Mouse (Mus musculus) ES-Bruce4 (cell line): Measurements from ENCODE around the gene Tnfrsf8. TPM values are rescaled to one million over a fixed set of nuclear protein-coding genes. Genes with fewer than 3 reads are reported as not detected.

Source experiments
- H3K27ac ChIP-seq: 2 replicates; pipeline ENCODE4 v1.5.1; 2012; ENCODE audit warnings: low read length, inconsistent platforms; ENCODE audit not compliant: insufficient read depth
- H3K27me3 ChIP-seq: 2 replicates; pipeline ENCODE4 v1.6.1; 2012; ENCODE audit warnings: mild to moderate bottlenecking, low read length, inconsistent platforms; ENCODE audit not compliant: control insufficient read depth, poor library complexity, insufficient read depth, severe bottlenecking
- H3K36me3 ChIP-seq: 2 replicates; pipeline ENCODE4 v1.6.1; 2012; ENCODE audit warnings: inconsistent platforms, mild to moderate bottlenecking, low read length, moderate library complexity; ENCODE audit not compliant: control insufficient read depth, poor library complexity, insufficient read depth, severe bottlenecking
- H3K4me1 ChIP-seq: one replicate; pipeline ENCODE4 v1.8.1; 2011; ENCODE audit warnings: low read length; ENCODE audit not compliant: control insufficient read depth, insufficient read depth
- H3K4me3 ChIP-seq: 2 replicates; pipeline ENCODE4 v1.5.1; 2011; ENCODE audit warnings: low read depth, mild to moderate bottlenecking, low read length
- H3K9ac ChIP-seq: 2 replicates; pipeline ENCODE4 v1.6.1; 2012; ENCODE audit warnings: low read depth, mild to moderate bottlenecking, inconsistent platforms; ENCODE audit not compliant: poor library complexity, severe bottlenecking
- H3K9me3 ChIP-seq: replicated peaks from 2 replicates; pipeline ENCODE4 v1.6.1; 2012; ENCODE audit warnings: mild to moderate bottlenecking, low read length, inconsistent platforms; ENCODE audit not compliant: control insufficient read depth, poor library complexity, insufficient read depth, severe bottlenecking
- CTCF ChIP-seq: IDR thresholded peaks from one replicate; pipeline ENCODE4 v1.8.1; 2011; ENCODE audit warnings: low read depth, low read length
- EP300 ChIP-seq: IDR thresholded peaks from 2 replicates; pipeline ENCODE4 v1.6.1; 2011; ENCODE audit warnings: low read depth, low read length; ENCODE audit not compliant: insufficient read depth
- POLR2A ChIP-seq: IDR thresholded peaks from one replicate; pipeline ENCODE4 v1.8.1; 2011; ENCODE audit warnings: low read length; ENCODE audit not compliant: insufficient read depth
- polyA plus RNA-seq: library from polyadenylated mRNA; stranded (reverse); fragments of >200 nt; gene quantifications from 2 replicates; pipeline ENCODE4 v1.2.4, GENCODE M21; 2011; ENCODE audit warnings: low read depth; ENCODE audit not compliant: missing spikeins, insufficient read depth, insufficient read length

The Tnfrsf8 gene
- polyA plus RNA-seq, 1 experiment: 0.46 TPM

DNA sequence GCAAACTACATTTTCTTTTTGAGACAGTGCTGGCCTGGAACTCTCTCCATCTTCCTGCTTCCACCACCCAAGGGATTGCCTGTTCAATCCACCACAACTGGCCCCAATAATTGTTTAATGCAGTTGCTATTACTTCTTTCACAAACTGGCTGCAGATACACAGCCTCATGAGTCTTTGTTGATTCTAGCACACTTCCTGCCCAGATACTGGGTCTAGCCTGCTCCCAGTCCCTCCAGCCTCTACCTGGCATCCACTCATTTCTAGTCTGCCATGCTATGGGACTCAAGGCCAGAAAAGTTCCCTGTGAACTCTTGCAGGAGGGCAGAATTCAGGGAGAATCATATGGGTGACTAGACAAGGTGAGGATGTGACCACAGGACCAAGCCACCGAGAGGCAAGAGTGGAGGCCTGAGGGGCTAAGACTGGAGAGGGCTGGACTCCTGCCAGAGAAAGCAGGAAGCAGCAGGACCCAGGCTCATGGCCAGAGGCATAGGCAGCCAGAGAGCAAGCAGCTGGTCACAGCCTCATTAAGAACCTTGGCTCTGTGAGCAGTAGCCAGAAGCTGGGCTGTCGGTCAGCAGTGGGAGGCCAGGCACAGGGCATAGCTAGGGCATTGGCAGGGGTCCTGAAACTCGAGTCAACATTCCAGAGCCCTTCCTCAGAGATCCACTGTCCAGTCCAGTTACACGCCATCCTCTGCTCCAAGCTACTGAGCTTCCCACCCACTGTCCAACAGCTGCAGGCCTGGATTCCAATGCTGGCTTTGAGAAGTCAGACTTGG is 75.7 kb downstream of the Tnfrsf8 start:
- no peaks in the 10 kb centered on the region for H3K36me3 ChIP-seq
- TF ChIP-seq EP300 (no peak), CTCF (no peak), POLR2A (no peak)
- H3K9ac ChIP-seq: no peak overlapping the region
- H3K9me3 ChIP-seq: no peaks in the 10 kb centered on the region
- no peak overlapping the region for H3K4me3 ChIP-seq
- no peak overlapping the region for H3K27ac ChIP-seq
- H3K4me1 ChIP-seq: no peaks in the 10 kb centered on the region
- H3K27me3 ChIP-seq: no peaks in the 10 kb centered on the region

- H3K4me3 ChIP-seq: no peak overlapping the region
- no peaks in the 10 kb centered on the region for H3K9me3 ChIP-seq
- TF ChIP-seq CTCF: no peak
- TF ChIP-seq EP300: no peak
- TF ChIP-seq POLR2A: no peak
- H3K9ac ChIP-seq: no peak overlapping the region
- H3K4me1 ChIP-seq: no peaks in the 10 kb centered on the region
- H3K36me3 ChIP-seq: no peaks in the 10 kb centered on the region
- H3K27me3 ChIP-seq: no peaks in the 10 kb centered on the region
- H3K27ac ChIP-seq: no peak overlapping the region
Observed at GRCm38 (mm10) chr4:145236027-145236426, 78.9 kb downstream of the Tnfrsf8 start.

GRCm38 (mm10) chr4:145233487-145234228 is 81.3 kb downstream of the Tnfrsf8 start:
- Histone ChIP-seq H3K36me3 (no peaks in the 10 kb centered on the region), H3K4me1 (peaks cover 2% of the 10 kb centered on the region), H3K9ac (no peak overlapping the region), H3K27me3 (no peaks in the 10 kb centered on the region), H3K9me3 (no peaks in the 10 kb centered on the region), H3K4me3 (no peak overlapping the region), H3K27ac (no peak overlapping the region)
- no peak for TF ChIP-seq EP300
- TF ChIP-seq POLR2A: no peak
- TF ChIP-seq CTCF: no peak

- Histone ChIP-seq H3K4me1 (peaks cover 2% of the 10 kb centered on the region), H3K36me3 (no peaks in the 10 kb centered on the region), H3K9ac (no peak overlapping the region), H3K4me3 (no peak overlapping the region), H3K27ac (no peak overlapping the region), H3K27me3 (no peaks in the 10 kb centered on the region), H3K9me3 (no peaks in the 10 kb centered on the region)
- TF ChIP-seq CTCF: no peak
- TF ChIP-seq EP300: no peak
- no peak for TF ChIP-seq POLR2A
Observed at GRCm38 (mm10) chr4:145231732-145232131, 83.2 kb downstream of the Tnfrsf8 start.

DNA sequence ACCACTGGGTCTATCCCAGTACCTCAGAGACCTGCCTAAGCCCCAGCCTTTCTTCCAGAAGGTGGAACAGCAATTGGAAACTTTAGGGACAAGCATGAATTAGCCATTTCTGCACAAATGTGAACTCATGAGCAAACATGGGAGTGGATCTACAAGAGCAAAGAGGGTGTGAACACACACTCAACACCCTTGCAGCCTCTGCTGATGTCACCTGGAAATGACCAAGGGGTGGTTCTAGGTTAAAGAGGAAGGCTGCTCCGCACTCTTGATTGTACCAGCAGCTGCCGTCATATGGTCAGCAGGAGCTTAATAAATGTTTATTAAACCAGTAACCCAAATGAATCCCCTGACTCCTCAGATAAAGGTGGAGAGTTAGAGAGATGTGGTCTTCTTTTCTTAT is 84.3 kb downstream of the Tnfrsf8 start:
- Histone ChIP-seq H3K27me3 (no peaks in the 10 kb centered on the region), H3K4me3 (no peak overlapping the region), H3K4me1 (peaks cover 2% of the 10 kb centered on the region), H3K36me3 (no peaks in the 10 kb centered on the region), H3K9ac (no peak overlapping the region), H3K27ac (no peak overlapping the region), H3K9me3 (no peaks in the 10 kb centered on the region)
- TF ChIP-seq EP300 (no peak), POLR2A (no peak), CTCF (no peak)

GRCm38 (mm10) chr4:145229524-145230163 is 85.3 kb downstream of the Tnfrsf8 start:
- Histone ChIP-seq H3K27me3 (no peaks in the 10 kb centered on the region), H3K9ac (no peak overlapping the region), H3K36me3 (no peaks in the 10 kb centered on the region), H3K4me1 (peaks cover 2% of the 10 kb centered on the region), H3K9me3 (no peaks in the 10 kb centered on the region), H3K4me3 (no peak overlapping the region), H3K27ac (no peak overlapping the region)
- TF ChIP-seq CTCF: no peak
- no peak for TF ChIP-seq POLR2A
- TF ChIP-seq EP300: no peak
